Mouse (Mus musculus): ENCODE results near the gene Gpr83.

DNA sequence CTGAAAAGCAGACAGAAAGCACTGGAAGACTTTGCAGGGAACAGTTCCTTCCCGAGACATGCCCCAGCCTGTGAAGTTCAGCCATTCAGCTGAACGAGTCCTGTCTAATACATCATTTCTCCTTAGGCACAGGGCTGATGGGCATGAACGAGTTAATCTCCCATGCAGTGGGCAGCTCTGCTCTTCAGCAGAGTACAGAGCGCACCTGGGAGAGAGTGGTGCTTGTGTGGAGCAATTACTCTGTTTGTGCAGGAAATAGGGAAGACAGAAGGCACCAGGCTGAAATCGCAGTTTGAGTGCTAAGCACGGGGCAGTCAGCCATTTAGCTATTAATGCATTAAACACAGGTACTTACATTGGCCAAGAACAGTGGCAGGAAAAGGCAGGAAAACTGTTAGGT, 28.7 kb downstream of the Gpr83 start:
- TF ChIP-seq TCF12 (IDR thresholded peaks at IDR 0.05; ENCODE audit: insufficient read depth, poor library complexity, severe bottlenecking) (no peak), POLR2A (IDR thresholded peaks at IDR 0.05; ENCODE audit: insufficient read length, low read depth) (no peak), MYOG (IDR thresholded peaks at IDR 0.05; ENCODE audit: control insufficient read depth in 1 of 3, insufficient read depth in 1 of 3, insufficient read length in 2 of 3, low read depth in 2 of 3) (no peak), TCF3 (IDR thresholded peaks at IDR 0.05; ENCODE audit: insufficient read length, low read depth) (no peak), CEBPB (IDR thresholded peaks at IDR 0.05; ENCODE audit: insufficient read depth, poor library complexity, severe bottlenecking) (no peak), POLR2AphosphoS2 (IDR thresholded peaks at IDR 0.05; ENCODE audit: insufficient read length, low read depth) (no peak), MAX (IDR thresholded peaks at IDR 0.05; ENCODE audit: low read depth) (no peak)
